Mouse (Mus musculus) liver, postnatal 0 days (tissue): ENCODE results near the gene Camsap2.

ENCODE experiments used
- CTCF ChIP-seq: sonication (generic); IDR thresholded peaks from 2 replicates; pipeline ENCODE4 v1.5.1; 2016; ENCODE audit warnings: antibody characterized with exemption, low read depth
- EP300 ChIP-seq: IDR thresholded peaks from 2 replicates; pipeline ENCODE4 v1.6.1; 2016; ENCODE audit warnings: antibody characterized with exemption, low read depth, mild to moderate bottlenecking

- no peak for TF ChIP-seq CTCF
- TF ChIP-seq EP300, result no peak
Observed at GRCm38 (mm10) chr1:136259543-136259892, 86.4 kb downstream of the Camsap2 start.
